Mouse (Mus musculus) telencephalon, adult 2 months (tissue): ENCODE measurements around the gene Zfp212.

ENCODE experiments used
- DNase-seq: peaks from one replicate; pipeline ENCODE4 v3.0.0-alpha.2; 2011; ENCODE audit warnings: low read depth, low spot score

Gene Zfp212

GRCm38 (mm10) chr6:47920447-47921340, at the start of gene Zfp212:
Gene Zfp212 (plus strand): TSS chr6:47920476.
- peak; percentile 91 for DNase-seq

DNA sequence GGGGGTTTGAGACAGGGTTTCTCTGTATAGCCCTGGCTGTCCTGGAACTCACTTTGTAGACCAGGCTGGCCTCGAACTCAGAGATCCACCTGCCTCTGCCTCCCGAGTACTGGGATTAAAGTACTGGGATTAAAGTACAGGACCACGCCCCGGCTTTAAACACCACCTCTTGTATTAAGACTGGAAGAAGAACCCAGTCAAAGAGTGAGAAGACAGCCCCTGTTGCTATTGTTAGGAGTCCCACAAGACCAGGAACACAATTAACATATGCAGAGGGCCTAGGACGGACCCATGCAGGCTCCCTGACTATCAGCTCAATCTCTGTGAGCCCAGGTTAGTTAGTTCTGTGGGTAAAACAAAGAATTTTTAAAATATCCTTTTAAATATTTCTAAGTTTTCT, 48.0 kb upstream of the Zfp212 start:
- DNase-seq, result no peak

- no peak for DNase-seq
Observed at GRCm38 (mm10) chr6:47877058-47877457, 43.2 kb upstream of the Zfp212 start, which contains the start of gene Zfp282. Gene Zfp282 (plus strand): TSS chr6:47877204.

- DNase-seq, result peak; percentile 79
Observed at GRCm38 (mm10) chr6:47877461-47878132, 42.7 kb upstream of the Zfp212 start.

- DNase-seq, result no peak
Observed at GRCm38 (mm10) chr6:47878133-47878514, 42.2 kb upstream of the Zfp212 start.

GRCm38 (mm10) chr6:47878593-47878992, 41.7 kb upstream of the Zfp212 start:
- DNase-seq, result no peak

- DNase-seq, result no peak
Observed at GRCm38 (mm10) chr6:47879049-47879716, 41.1 kb upstream of the Zfp212 start.

DNA sequence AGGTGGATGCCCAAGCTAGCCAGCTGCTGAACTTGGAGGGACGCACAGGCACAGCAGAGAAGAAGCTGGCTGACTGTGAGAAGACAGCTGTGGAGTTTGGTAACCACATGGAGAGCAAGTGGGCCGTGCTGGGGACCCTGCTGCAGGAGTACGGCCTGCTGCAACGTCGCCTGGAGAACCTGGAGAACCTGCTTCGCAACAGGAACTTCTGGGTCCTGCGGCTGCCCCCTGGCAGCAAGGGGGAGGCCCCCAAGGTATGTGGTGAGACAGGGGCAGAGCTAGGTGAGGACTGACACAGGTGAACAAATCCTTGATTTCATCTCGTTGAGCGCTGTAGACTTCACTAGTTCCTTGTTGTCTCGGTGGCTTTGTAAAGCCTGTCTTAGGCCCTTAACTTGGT, 40.1 kb upstream of the Zfp212 start:
- no peak for DNase-seq

DNA sequence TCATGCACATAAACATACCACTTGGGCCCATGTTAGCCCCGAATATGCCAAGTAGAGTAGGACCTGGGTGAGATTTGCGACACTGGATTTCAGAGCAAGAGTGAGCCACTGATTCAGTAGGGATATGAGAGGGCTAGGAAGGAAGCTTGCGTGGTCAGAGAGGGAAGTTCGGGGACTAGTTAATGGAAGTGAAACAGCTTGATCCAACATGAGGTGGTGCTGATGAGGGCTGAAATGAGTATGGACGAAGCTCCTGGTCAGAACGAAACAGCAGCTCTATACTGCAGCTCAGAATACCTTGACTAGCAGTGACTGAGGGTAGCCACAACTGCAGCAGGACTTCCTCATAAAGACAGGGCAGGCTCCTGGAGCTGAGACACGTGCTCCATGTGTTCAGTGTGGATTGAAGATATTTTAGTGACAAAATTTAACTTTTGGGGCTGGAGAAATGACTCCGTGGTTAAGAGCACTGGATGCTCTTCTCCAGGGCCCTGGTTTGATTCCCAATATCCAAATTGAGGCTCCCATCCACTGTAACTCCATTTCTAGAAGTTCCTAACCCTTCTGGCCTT, 31.4 kb upstream of the Zfp212 start:
- DNase-seq, result no peak

DNA sequence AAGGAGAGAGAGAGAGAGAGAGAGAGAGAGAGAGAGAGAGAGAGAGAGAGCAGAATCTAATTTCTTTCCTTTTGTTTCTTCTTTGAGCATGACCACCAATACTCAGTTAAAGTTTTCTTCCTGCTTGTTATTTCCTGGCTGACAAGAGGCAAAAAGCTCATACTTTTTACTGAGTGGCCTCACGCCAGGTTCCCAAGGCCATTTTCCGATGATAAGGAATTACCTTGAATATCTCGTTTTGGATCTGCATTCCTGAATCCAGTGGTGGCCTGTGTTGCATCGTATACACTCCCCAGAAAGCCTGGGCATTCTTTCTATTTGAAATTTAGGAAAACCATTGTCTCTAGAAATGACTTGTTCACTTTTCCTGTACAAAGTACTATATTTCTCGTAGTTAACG, 20.9 kb upstream of the Zfp212 start:
- DNase-seq, result no peak

GRCm38 (mm10) chr6:47903587-47903986, 16.7 kb upstream of the Zfp212 start:
- no peak for DNase-seq

DNA sequence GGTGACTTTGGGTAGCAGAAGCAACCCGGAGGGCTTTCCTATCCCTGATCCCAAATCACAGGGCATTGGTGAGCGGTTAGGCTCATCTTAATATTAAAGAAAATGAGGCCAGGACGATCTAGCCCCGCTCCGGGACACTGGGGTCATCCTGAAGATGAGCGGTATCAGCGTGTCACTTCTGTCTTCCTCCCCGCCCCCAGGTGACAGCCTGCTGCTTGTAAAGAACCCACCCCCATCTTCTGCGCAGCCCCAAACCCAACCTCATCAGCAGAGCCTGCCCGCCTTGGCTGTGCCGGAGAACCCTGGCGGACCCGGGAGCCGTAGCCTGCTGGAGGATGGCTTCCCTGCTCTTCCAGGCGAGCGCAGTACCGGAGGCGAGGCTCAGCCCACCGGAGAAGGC, 15.9 kb upstream of the Zfp212 start:
- no peak for DNase-seq

DNA sequence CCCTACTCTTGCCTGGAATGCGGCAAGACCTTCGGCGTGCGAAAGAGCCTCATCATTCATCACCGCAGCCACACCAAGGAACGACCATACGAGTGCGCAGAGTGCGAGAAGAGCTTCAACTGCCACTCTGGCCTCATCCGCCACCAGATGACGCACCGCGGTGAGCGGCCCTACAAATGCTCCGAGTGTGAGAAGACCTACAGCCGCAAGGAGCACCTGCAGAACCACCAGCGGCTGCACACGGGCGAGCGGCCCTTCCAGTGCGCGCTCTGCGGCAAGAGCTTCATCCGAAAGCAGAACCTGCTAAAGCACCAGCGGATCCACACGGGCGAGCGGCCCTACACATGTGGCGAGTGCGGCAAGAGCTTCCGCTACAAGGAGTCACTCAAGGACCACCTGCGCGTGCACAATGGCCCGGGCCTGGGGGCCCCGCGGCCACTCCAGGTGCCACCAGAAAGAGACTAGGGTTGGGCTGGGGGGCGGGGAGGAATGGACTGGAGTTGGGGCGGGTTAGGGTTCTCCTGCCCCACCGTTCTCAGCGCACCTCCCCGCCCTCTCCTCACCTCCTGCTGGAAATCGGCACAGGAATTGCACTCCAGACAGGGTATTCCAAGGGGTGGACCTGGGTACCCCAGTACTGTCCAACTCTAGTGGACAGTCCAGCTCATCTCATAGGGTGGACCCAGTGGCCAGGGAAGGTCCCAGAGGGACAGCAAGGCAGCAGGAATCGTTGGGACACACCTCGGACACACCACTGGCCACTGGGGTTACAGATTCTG, 15.2 kb upstream of the Zfp212 start:
- DNase-seq, result no peak

DNA sequence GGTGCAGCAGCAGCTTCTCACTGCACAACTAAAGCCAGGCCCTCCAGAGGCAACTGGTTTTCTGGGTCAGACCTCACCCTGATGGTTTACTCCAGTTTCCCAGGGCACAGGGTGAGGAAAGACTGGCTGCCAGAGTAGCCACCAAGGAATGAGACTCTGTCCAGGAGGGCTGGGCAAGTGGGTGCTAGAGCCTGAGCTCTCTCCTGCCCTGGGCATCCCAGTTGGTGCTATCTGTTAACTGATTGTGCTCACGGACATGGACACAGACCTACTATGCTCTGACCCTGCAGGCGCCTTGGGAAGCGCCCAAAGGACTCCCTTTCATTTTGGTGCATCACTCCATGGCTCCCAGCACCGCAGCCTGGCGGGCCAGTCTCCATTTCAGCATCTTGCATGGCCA, 13.9 kb upstream of the Zfp212 start:
- DNase-seq, result no peak

- no peak for DNase-seq
Observed at GRCm38 (mm10) chr6:47909007-47909406, 11.3 kb upstream of the Zfp212 start.

- DNase-seq, result no peak
Observed at GRCm38 (mm10) chr6:47911650-47912049, 8.6 kb upstream of the Zfp212 start.

DNA sequence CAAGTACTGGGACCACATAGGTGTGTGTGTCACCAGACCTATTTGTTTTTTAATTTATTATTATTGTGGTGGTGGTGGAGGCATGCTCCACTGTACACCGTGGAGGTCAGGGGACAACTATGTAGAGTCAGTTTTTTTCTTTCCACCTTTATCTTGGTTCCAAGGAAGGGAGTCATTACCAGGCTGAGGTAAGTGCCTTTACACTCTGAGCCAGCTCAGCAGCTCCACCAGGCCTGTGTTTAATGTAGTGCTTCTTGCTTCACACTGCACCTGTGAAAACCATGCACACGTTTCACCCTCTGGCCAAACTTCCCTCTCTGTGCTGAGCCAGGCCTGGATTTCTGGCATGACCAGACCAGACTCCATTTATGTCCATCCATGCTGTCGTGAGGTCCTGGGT, 7.3 kb upstream of the Zfp212 start:
- DNase-seq, result no peak

GRCm38 (mm10) chr6:47917051-47917450, 3.2 kb upstream of the Zfp212 start:
- DNase-seq, result no peak

GRCm38 (mm10) chr6:47918768-47919274, 1.5 kb upstream of the Zfp212 start:
- DNase-seq, result no peak

DNA sequence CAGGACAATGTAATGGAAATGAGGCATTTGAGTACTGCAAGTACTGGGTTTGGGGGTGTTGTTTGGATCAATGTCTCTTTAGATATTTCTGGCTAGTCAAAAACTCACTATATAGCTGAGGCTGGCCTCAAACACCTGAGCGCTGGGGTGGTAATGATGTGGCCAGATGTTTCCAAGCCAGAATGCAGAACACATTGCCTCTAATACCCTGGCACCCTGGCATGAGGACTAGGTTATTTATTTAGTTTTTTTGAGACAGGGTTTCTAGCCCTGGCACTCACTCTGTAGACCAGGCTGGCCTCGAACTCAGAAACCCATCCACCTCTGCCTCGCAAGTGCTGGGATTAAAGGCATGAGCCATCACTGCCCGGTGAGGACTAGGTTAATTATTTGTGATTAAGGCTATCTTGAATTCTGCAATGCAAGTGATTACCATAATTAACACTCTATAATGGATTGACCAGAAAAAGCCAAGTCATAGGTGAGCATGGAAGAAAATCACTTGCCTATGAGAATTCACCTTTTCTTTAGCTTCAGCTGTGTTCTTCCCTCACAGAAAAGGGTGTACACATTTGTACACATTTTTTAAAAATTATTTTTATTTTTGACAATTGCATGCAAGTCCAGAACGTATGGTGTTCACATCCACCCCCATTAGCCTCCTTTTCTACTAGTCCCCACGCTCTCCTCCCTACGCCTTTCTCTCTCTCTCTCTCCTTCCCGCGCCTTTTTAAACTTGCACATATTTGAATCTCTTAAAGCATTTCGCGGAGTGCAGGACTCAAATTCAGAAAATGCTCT, 430 bp upstream of the Zfp212 start:
- DNase-seq, result no peak
